Mouse (Mus musculus) intestine, embryonic 15.5 days (tissue): ENCODE measurements at regions not wholly inside any gene's neighbourhood (a gene's known extent, or its start where the extent isn't known, plus 50 kb on each side); places are given as distances from the start of the nearest gene placed in this dataset.

Experiments used
- ATAC-seq: fragments of 200-750 bp; cut with Nextera tagmentation; 2 replicates; pipeline ENCODE4 v1.8.0; 2017; ENCODE audit warnings: moderate TSS enrichment, moderate library complexity
- H3K27ac ChIP-seq: fragments of 300-500 bp; sonication (generic); 2 replicates; pipeline ENCODE4 v1.5.1; 2015; ENCODE audit warnings: mild to moderate bottlenecking, inconsistent platforms
- H3K27me3 ChIP-seq: fragments of 300-500 bp; sonication (generic); replicated peaks from 2 replicates; pipeline ENCODE4 v1.6.1; 2015; ENCODE audit warnings: inconsistent platforms
- H3K36me3 ChIP-seq: fragments of 300-500 bp; sonication (generic); 2 replicates; pipeline ENCODE4 v1.6.1; 2015; ENCODE audit warnings: inconsistent platforms
- H3K4me1 ChIP-seq: fragments of 300-500 bp; sonication (generic); replicated peaks from 2 replicates; pipeline ENCODE4 v1.6.1; 2015; ENCODE audit warnings: inconsistent platforms
- H3K4me2 ChIP-seq: fragments of 300-500 bp; sonication (generic); replicated peaks from 2 replicates; pipeline ENCODE4 v1.6.1; 2015; ENCODE audit warnings: mild to moderate bottlenecking, inconsistent platforms
- H3K4me3 ChIP-seq: fragments of 300-500 bp; sonication (generic); replicated peaks from 2 replicates; pipeline ENCODE4 v1.5.1; 2015; ENCODE audit warnings: inconsistent platforms
- H3K9ac ChIP-seq: fragments of 300-500 bp; sonication (generic); 2 replicates; pipeline ENCODE4 v1.6.1; 2015; ENCODE audit warnings: inconsistent platforms
- H3K9me3 ChIP-seq: fragments of 300-500 bp; sonication (generic); 2 replicates; pipeline ENCODE4 v1.6.1; 2016; ENCODE audit warnings: inconsistent platforms
- WGBS: fragments of 180-500 bp; shearing (Covaris S2); methylation state at CpG from one replicate; pipeline ENCODE4 v1.1.7; 2015; 5-methylcytosine and 5-hydroxymethylcytosine counted together

GRCm38 (mm10) chr8:8482707-8483480 lies 178.1 kb downstream of the Efnb2 start:
- Histone ChIP-seq H3K4me2 (no peak overlapping the region), H3K27me3 (no peaks in the 10 kb centered on the region), H3K27ac (no peak overlapping the region), H3K4me3 (no peak overlapping the region), H3K4me1 (no peaks in the 10 kb centered on the region), H3K9me3 (no peaks in the 10 kb centered on the region), H3K9ac (no peak overlapping the region), H3K36me3 (no peaks in the 10 kb centered on the region)
- WGBS = 70% methylated on average over 10 of the region's 10 CpGs
- peak; percentile 73; the same call in 1 of the 2 replicates for ATAC-seq

GRCm38 (mm10) chr8:8477456-8477855 lies 183.6 kb downstream of the Efnb2 start:
- WGBS = 81% methylated on average over 5 of the region's 5 CpGs
- Histone ChIP-seq H3K4me3 (no peak overlapping the region), H3K9me3 (no peaks in the 10 kb centered on the region), H3K4me2 (no peak overlapping the region), H3K9ac (no peak overlapping the region), H3K36me3 (no peaks in the 10 kb centered on the region), H3K27me3 (no peaks in the 10 kb centered on the region), H3K27ac (no peak overlapping the region), H3K4me1 (no peaks in the 10 kb centered on the region)
- no peak for ATAC-seq

- no peak overlapping the region for H3K9ac ChIP-seq
- H3K4me3 ChIP-seq = no peak overlapping the region
- peaks cover 7% of the 10 kb centered on the region; the same call in 1 of the 2 replicates for H3K4me1 ChIP-seq
- ATAC-seq = no peak
- WGBS = 63% methylated on average over 3 of the region's 3 CpGs
- H3K27ac ChIP-seq = no peak overlapping the region
- H3K36me3 ChIP-seq = no peaks in the 10 kb centered on the region
- no peaks in the 10 kb centered on the region for H3K9me3 ChIP-seq
- no peak overlapping the region for H3K4me2 ChIP-seq
- H3K27me3 ChIP-seq = no peaks in the 10 kb centered on the region
These were observed 192.5 kb downstream of the Efnb2 start for GRCm38 (mm10) chr8:8468552-8468951.

DNA sequence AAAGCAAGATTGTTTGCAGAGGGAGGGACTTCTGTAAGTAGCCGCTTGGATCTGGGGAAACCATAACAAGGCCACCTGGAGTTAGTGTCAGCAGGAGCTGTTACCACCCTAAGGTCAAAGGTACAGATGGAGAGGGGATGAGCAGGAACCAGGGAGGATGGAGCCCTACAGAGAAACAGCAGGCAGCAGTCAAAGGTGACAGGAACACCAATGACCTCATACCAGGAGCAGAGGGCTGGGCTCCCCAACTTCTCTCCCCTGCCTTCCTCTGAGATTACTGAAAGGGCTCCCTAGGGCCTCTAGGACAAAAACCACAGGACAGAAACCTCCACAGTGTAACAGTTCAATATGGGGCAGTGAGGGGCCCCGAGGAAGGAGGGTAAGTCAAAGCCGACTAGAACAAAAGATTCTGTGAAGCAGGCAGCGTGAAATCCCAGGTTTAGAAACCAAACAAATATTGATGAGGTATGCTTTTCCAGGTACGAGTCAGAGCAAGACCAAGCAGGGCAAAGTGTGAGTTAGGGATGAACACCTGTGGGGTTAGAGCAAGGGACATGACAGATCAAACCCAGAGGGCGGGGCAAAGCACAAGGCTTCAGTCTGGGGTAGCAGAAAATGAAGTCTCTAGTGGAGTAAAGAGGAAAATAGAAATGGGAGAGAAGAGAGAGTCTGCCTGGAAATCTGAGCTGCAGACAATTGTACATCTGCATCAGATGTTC lies 194.4 kb downstream of the Efnb2 start:
- Histone ChIP-seq H3K4me2 (no peak overlapping the region), H3K9me3 (no peaks in the 10 kb centered on the region), H3K36me3 (no peaks in the 10 kb centered on the region), H3K27ac (no peak overlapping the region), H3K27me3 (no peaks in the 10 kb centered on the region), H3K9ac (no peak overlapping the region), H3K4me3 (no peak overlapping the region), H3K4me1 (peaks cover 7% of the 10 kb centered on the region; the same call in 1 of the 2 replicates)
- peak; percentile 36; the same call in 1 of the 2 replicates for ATAC-seq
- WGBS = 25% methylated on average over 6 of the region's 6 CpGs

- H3K36me3 ChIP-seq = no peaks in the 10 kb centered on the region
- H3K27ac ChIP-seq = no peak overlapping the region
- ATAC-seq = no peak
- no peaks in the 10 kb centered on the region for H3K27me3 ChIP-seq
- no peak overlapping the region for H3K4me3 ChIP-seq
- 32% methylated on average over 2 of the region's 2 CpGs for WGBS
- peaks cover 7% of the 10 kb centered on the region; the same call in 1 of the 2 replicates for H3K4me1 ChIP-seq
- no peak overlapping the region for H3K4me2 ChIP-seq
- H3K9ac ChIP-seq = no peak overlapping the region
- H3K9me3 ChIP-seq = no peaks in the 10 kb centered on the region
These were observed 198.6 kb downstream of the Efnb2 start for GRCm38 (mm10) chr8:8462455-8462854.

DNA sequence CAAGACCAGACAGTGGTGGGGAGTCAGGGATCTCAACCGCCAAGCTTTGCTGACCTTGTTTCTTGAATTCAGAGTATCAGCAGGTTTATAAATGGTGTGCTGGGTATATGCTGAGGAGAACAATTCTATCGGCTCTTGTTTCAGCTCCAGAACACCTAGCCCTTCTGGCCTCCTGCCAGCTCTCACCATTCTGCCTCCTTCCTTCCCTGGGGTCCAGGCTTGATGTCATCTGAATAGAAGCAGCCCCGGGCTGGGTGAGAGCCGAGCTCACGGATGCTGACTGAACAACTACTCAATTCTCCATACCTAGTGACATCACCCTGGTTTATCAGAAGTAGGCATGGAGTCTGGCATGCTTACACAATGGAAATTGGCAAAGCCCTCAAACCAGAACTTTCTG lies 203.5 kb downstream of the Efnb2 start:
- Histone ChIP-seq H3K4me3 (no peak overlapping the region), H3K36me3 (no peaks in the 10 kb centered on the region), H3K9ac (no peak overlapping the region), H3K9me3 (no peaks in the 10 kb centered on the region), H3K4me2 (no peak overlapping the region), H3K27me3 (no peaks in the 10 kb centered on the region), H3K4me1 (no peaks in the 10 kb centered on the region), H3K27ac (no peak overlapping the region)
- no peak for ATAC-seq
- WGBS = 61% methylated on average over 5 of the region's 5 CpGs

GRCm38 (mm10) chr8:8453944-8454343 lies 207.1 kb downstream of the Efnb2 start:
- H3K9ac ChIP-seq = no peak overlapping the region
- H3K4me2 ChIP-seq = no peak overlapping the region
- H3K4me3 ChIP-seq = no peak overlapping the region
- H3K4me1 ChIP-seq = no peaks in the 10 kb centered on the region
- no peak for ATAC-seq
- no peaks in the 10 kb centered on the region for H3K36me3 ChIP-seq
- H3K27me3 ChIP-seq = no peaks in the 10 kb centered on the region
- whole genome bisulfite sequencing = 80% methylated on average over 6 of the region's 6 CpGs
- H3K27ac ChIP-seq = no peak overlapping the region
- no peaks in the 10 kb centered on the region for H3K9me3 ChIP-seq

DNA sequence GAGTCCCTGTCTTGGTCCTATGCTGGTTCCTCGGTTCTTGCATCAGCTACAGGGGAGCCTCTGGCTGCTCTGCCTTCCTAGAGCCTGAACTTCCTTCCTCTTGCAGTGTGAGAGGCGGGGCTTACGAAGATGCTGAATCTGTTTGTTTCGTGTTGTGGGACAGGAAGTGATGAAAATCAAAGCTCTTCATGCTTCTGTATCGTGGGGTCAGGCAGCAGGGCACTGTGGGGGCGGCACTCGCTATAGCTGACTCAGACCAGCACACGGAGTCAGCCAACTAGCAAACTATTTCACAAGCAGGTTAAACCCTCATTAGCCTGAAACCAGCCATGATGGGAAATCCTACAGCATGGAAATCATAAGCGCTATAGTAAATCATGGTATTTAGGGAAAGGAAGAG lies 208.8 kb downstream of the Efnb2 start:
- Histone ChIP-seq H3K36me3 (no peaks in the 10 kb centered on the region), H3K4me2 (no peak overlapping the region), H3K4me1 (no peaks in the 10 kb centered on the region), H3K9ac (no peak overlapping the region), H3K9me3 (no peaks in the 10 kb centered on the region), H3K27ac (no peak overlapping the region), H3K4me3 (no peak overlapping the region), H3K27me3 (no peaks in the 10 kb centered on the region)
- ATAC-seq = no peak
- 71% methylated on average over 9 of the region's 9 CpGs for WGBS

DNA sequence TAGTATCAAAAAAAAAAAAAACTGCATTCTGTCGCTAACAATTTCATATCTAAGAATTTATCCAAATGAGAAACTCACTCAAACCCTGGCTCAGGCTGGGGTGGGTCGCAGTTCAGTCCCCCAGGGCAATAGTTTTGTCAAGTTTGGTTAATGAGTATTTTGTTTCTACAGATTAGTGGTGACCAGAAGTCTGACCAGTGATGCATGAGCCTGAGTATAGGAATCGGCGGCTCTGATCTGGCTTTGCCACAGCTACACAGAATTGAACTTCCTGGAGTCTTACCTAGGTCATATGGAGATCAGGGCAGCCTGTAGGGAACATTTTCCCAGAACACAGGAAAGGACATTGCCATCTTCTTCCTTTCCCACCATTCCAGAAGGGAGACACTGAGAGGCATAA lies 212.1 kb downstream of the Efnb2 start:
- Histone ChIP-seq H3K4me3 (no peak overlapping the region), H3K36me3 (no peaks in the 10 kb centered on the region), H3K4me1 (no peaks in the 10 kb centered on the region), H3K9me3 (no peaks in the 10 kb centered on the region), H3K27me3 (no peaks in the 10 kb centered on the region), H3K4me2 (no peak overlapping the region), H3K9ac (no peak overlapping the region), H3K27ac (no peak overlapping the region)
- 87% methylated on average over 4 of the region's 4 CpGs for WGBS
- ATAC-seq = no peak

DNA sequence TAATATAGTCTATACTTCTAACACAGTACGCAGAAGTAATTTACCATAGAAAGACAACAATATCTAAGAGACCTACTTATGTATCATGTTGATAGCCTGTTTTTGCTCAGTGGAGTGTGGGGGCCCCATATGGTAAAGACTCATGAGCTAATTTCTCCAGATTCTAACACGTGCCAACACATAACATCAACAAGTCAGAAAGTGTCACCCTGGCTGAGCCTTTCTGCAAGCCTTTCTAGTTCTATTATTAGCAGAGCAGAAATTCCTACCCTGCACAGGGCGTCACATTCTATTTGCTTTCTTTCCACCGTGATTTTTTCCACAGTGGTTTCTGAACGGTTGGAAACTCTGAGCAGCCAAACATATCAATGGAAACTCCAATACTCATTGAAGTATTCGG lies 219.5 kb downstream of the Efnb2 start:
- Histone ChIP-seq H3K4me1 (0 out of 2 replicates have a peak, but pooled peaks cover 3% of the 10 kb centered on the region), H3K27ac (no peak overlapping the region), H3K4me2 (no peak overlapping the region), H3K27me3 (no peaks in the 10 kb centered on the region), H3K9me3 (no peaks in the 10 kb centered on the region), H3K4me3 (no peak overlapping the region), H3K36me3 (no peaks in the 10 kb centered on the region), H3K9ac (no peak overlapping the region)
- no peak for ATAC-seq
- WGBS = 77% methylated on average over 6 of the region's 6 CpGs

DNA sequence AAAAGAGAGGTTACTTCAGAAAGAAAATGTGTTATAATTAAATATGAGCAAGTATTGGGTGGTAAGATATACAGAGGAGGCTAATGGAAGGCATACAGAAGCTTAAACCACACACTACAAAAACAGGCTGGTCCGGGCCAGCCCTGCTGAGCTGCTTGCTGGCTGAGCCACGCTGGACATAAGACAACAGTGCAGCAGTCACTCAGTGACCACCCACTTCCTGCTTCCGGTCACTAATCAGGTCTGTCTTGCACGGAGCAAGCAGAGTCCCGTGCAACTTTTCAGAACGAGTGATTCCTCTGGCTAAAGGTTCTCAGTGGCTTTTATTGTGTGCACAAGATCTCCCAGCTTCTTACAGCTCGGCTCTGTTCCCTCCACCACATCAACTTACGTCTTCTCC lies 220.1 kb downstream of the Efnb2 start:
- H3K4me3 ChIP-seq = no peak overlapping the region
- WGBS = 41% methylated on average over 8 of the region's 8 CpGs
- no peaks in the 10 kb centered on the region for H3K9me3 ChIP-seq
- H3K4me1 ChIP-seq = 0 out of 2 replicates have a peak, but pooled peaks cover 3% of the 10 kb centered on the region
- no peak for ATAC-seq
- no peaks in the 10 kb centered on the region for H3K27me3 ChIP-seq
- no peak overlapping the region for H3K9ac ChIP-seq
- no peak overlapping the region for H3K27ac ChIP-seq
- H3K4me2 ChIP-seq = no peak overlapping the region
- H3K36me3 ChIP-seq = no peaks in the 10 kb centered on the region

- WGBS = 62% methylated on average over 4 of the region's 4 CpGs
- no peaks in the 10 kb centered on the region for H3K9me3 ChIP-seq
- no peak overlapping the region for H3K4me2 ChIP-seq
- H3K36me3 ChIP-seq = no peaks in the 10 kb centered on the region
- no peak overlapping the region for H3K4me3 ChIP-seq
- no peak overlapping the region for H3K9ac ChIP-seq
- H3K27ac ChIP-seq = no peak overlapping the region
- H3K27me3 ChIP-seq = no peaks in the 10 kb centered on the region
- H3K4me1 ChIP-seq = no peaks in the 10 kb centered on the region
- no peak for ATAC-seq
These were observed 234.8 kb downstream of the Efnb2 start for GRCm38 (mm10) chr8:8426201-8426600.

- Histone ChIP-seq H3K4me1 (no peaks in the 10 kb centered on the region), H3K4me2 (no peak overlapping the region), H3K9ac (no peak overlapping the region), H3K36me3 (no peaks in the 10 kb centered on the region), H3K4me3 (no peak overlapping the region), H3K27me3 (no peaks in the 10 kb centered on the region), H3K9me3 (no peaks in the 10 kb centered on the region), H3K27ac (no peak overlapping the region)
- 90% methylated on average over 2 of the region's 2 CpGs for WGBS
- ATAC-seq = no peak
These were observed 237.6 kb downstream of the Efnb2 start for GRCm38 (mm10) chr8:8423443-8423842.
